In the genomic region with DNA sequence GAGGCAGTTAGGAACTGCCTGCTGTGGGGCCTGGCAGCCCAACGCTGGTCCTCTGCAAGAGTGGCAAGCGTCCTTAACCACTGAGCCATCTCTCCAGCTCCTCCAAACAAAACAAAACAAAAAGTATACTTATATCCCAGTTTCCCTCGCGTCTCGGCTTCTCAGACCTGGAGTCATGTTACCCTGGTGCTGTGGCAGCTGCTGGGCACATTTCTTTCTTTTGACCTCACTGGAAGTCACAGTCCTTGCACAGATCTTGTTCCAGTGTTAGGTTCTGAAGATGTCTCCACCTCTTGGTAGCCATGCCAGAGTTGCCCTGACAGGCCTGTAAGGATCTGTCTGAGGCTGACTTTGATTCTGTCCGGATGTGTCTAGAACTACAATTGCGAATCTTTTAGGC, we compare ENCODE assay signal across 23 mouse cellular contexts. TPM values are rescaled to one million over a fixed set of nuclear protein-coding genes. Genes with fewer than 3 reads are reported as not detected.
A peak's percentile ranks its signal among the peaks of the same experiment; 100 is the strongest.
DNase-seq lines count a peak whose midpoint lies in the region; ATAC-seq and TF ChIP-seq lines count a peak whose summit lies in the region.
"Had no signal": no experiment of that assay in that cellular context is flagged by ENCODE, and none has a peak within 500 bp of the region (broad histone marks: within the 10 kb centered on the region; RNA-seq: fewer than 3 reads in every experiment).

No protein-coding gene starts in this region.

- no peak overlapping the region for H3K27ac ChIP-seq in kidney, postnatal 0 days
- H3K27ac ChIP-seq in kidney, embryonic 15.5 days, result no peak overlapping the region
- peak overlapping the region; percentile 95 for H3K27ac ChIP-seq in liver, embryonic 12.5 days
- peak overlapping the region; percentile 98 for H3K27ac ChIP-seq in liver, embryonic 15.5 days (replicated peaks)
- no peak overlapping the region for H3K27ac ChIP-seq in intestine, postnatal 0 days (ENCODE audit: low read depth, low read length)
- H3K27ac ChIP-seq: embryonic facial prominence, embryonic 10.5 days; forebrain, embryonic 15.5 days; heart, embryonic 13.5 days had no signal

- TF ChIP-seq CTCF in kidney, postnatal 0 days (IDR thresholded peaks at IDR 0.05; ENCODE audit: low read depth), result no peak
- TF ChIP-seq CTCF in intestine, postnatal 0 days (IDR thresholded peaks at IDR 0.05; ENCODE audit: low read depth), result no peak

- no peak overlapping the region for H3K4me2 ChIP-seq in kidney, postnatal 0 days (ENCODE audit: low read length)
- H3K4me2 ChIP-seq in kidney, embryonic 15.5 days, result no peak overlapping the region
- peak overlapping the region; percentile 84 for H3K4me2 ChIP-seq in liver, embryonic 12.5 days
- H3K4me2 ChIP-seq in liver, embryonic 15.5 days, result peak overlapping the region; percentile 80
- H3K4me2 ChIP-seq in intestine, postnatal 0 days (replicated peaks; ENCODE audit: low read depth), result no peak overlapping the region
- H3K4me2 ChIP-seq: forebrain, embryonic 15.5 days; heart, embryonic 13.5 days had no signal

- ATAC-seq in kidney, postnatal 0 days (replicated peaks; ENCODE audit: low FRiP score, low read depth), result no peak
- no peak for ATAC-seq in kidney, embryonic 15.5 days (replicated peaks; ENCODE audit: low FRiP score)
- no peak for ATAC-seq in liver, embryonic 12.5 days
- no peak for ATAC-seq in liver, embryonic 15.5 days (ENCODE audit: insufficient read depth)
- ATAC-seq in intestine, postnatal 0 days, result no peak
- ATAC-seq: CD4-positive, CD25-positive, alpha-beta regulatory T cell, adult 4 months; forebrain, embryonic 15.5 days; hindbrain, embryonic 16.5 days had no signal

- DNase-seq in kidney, postnatal 0 days (ENCODE audit: low spot score), result peak; percentile 44
- no peak for DNase-seq in layer of hippocampus, postnatal 25 days (ENCODE audit: extremely low spot score in 1 of 2, low spot score in 1 of 2)
- DNase-seq in left cerebral cortex, postnatal 10 days (ENCODE audit: extremely low spot score in 1 of 2, low spot score in 2 of 2), result no peak
- DNase-seq: adrenal gland, adult 8-10 months; adrenal gland, postnatal 36 days; cerebellum, adult 2 months; cerebellum, postnatal 10 days; gastrocnemius, postnatal 36 days; heart, adult 11 months; heart, postnatal 36 days had no signal

- WGBS in kidney, postnatal 0 days, result 48% methylated on average over 7 of the region's 7 CpGs
- WGBS in kidney, embryonic 15.5 days, result 48% methylated on average over 7 of the region's 7 CpGs
- 88% methylated on average over 7 of the region's 7 CpGs for WGBS in liver, embryonic 12.5 days (ENCODE audit: insufficient replicate concordance)
- 90% methylated on average over 7 of the region's 7 CpGs for WGBS in liver, embryonic 15.5 days (ENCODE audit: insufficient replicate concordance)
- WGBS in intestine, postnatal 0 days, result 86% methylated on average over 7 of the region's 7 CpGs

- H3K9me3 ChIP-seq in kidney, postnatal 0 days (replicated peaks; ENCODE audit: low read length), result no peaks in the 10 kb centered on the region
- H3K9me3 ChIP-seq in kidney, embryonic 15.5 days (replicated peaks), result no peaks in the 10 kb centered on the region
- no peaks in the 10 kb centered on the region for H3K9me3 ChIP-seq in liver, embryonic 12.5 days (replicated peaks)
- no peaks in the 10 kb centered on the region for H3K9me3 ChIP-seq in liver, embryonic 15.5 days (replicated peaks)
- H3K9me3 ChIP-seq in intestine, postnatal 0 days (ENCODE audit: control insufficient read depth), result no peaks in the 10 kb centered on the region
- H3K9me3 ChIP-seq: embryonic facial prominence, embryonic 10.5 days; forebrain, embryonic 15.5 days; G1E; heart, embryonic 13.5 days had no signal

- no peaks in the 10 kb centered on the region for H3K27me3 ChIP-seq in kidney, postnatal 0 days (ENCODE audit: insufficient read depth, low read length)
- no peaks in the 10 kb centered on the region for H3K27me3 ChIP-seq in kidney, embryonic 15.5 days
- H3K27me3 ChIP-seq in liver, embryonic 12.5 days (replicated peaks), result no peaks in the 10 kb centered on the region
- H3K27me3 ChIP-seq in liver, embryonic 15.5 days, result no peaks in the 10 kb centered on the region
- no peaks in the 10 kb centered on the region for H3K27me3 ChIP-seq in intestine, postnatal 0 days (replicated peaks; ENCODE audit: control insufficient read depth, insufficient read depth, low read length)
- H3K27me3 ChIP-seq: forebrain, embryonic 15.5 days had no signal

- H3K9ac ChIP-seq in kidney, postnatal 0 days (ENCODE audit: low read depth, low read length), result no peak overlapping the region
- no peak overlapping the region for H3K9ac ChIP-seq in kidney, embryonic 15.5 days
- H3K9ac ChIP-seq in liver, embryonic 12.5 days, result peak overlapping the region; percentile 91
- peak overlapping the region; percentile 79; the same call in 1 of the 2 replicates for H3K9ac ChIP-seq in liver, embryonic 15.5 days
- no peak overlapping the region for H3K9ac ChIP-seq in intestine, postnatal 0 days (ENCODE audit: low read depth, low read length)
- H3K9ac ChIP-seq: forebrain, embryonic 15.5 days; heart, embryonic 13.5 days had no signal

- no peak overlapping the region for H3K4me3 ChIP-seq in kidney, postnatal 0 days (replicated peaks; ENCODE audit: low read depth, low read length)
- no peak overlapping the region for H3K4me3 ChIP-seq in kidney, embryonic 15.5 days (replicated peaks)
- H3K4me3 ChIP-seq in liver, embryonic 12.5 days, result peak overlapping the region; percentile 81
- H3K4me3 ChIP-seq in liver, embryonic 15.5 days (replicated peaks), result peak overlapping the region; percentile 70
- H3K4me3 ChIP-seq in intestine, postnatal 0 days (ENCODE audit: low read depth, low read length), result no peak overlapping the region
- H3K4me3 ChIP-seq: embryonic facial prominence, embryonic 10.5 days; forebrain, embryonic 15.5 days; heart, embryonic 13.5 days had no signal

- H3K4me1 ChIP-seq in kidney, postnatal 0 days (replicated peaks; ENCODE audit: insufficient read depth, low read length), result no peaks in the 10 kb centered on the region
- H3K4me1 ChIP-seq in kidney, embryonic 15.5 days, result peaks cover 20% of the 10 kb centered on the region; the same call in 1 of the 2 replicates
- peaks cover 87% of the 10 kb centered on the region for H3K4me1 ChIP-seq in liver, embryonic 12.5 days
- H3K4me1 ChIP-seq in liver, embryonic 15.5 days (replicated peaks), result peaks cover 82% of the 10 kb centered on the region
- no peaks in the 10 kb centered on the region for H3K4me1 ChIP-seq in intestine, postnatal 0 days (replicated peaks; ENCODE audit: control insufficient read depth, insufficient read depth, low read length)
- H3K4me1 ChIP-seq: forebrain, embryonic 15.5 days had no signal

- H3K36me3 ChIP-seq in kidney, postnatal 0 days (ENCODE audit: insufficient read depth, low read length), result no peaks in the 10 kb centered on the region
- no peaks in the 10 kb centered on the region for H3K36me3 ChIP-seq in kidney, embryonic 15.5 days
- H3K36me3 ChIP-seq in liver, embryonic 12.5 days, result peaks cover 80% of the 10 kb centered on the region
- peaks cover 75% of the 10 kb centered on the region for H3K36me3 ChIP-seq in liver, embryonic 15.5 days (replicated peaks)
- H3K36me3 ChIP-seq in intestine, postnatal 0 days (ENCODE audit: control insufficient read depth, insufficient read depth), result no peaks in the 10 kb centered on the region
- H3K36me3 ChIP-seq: embryonic facial prominence, embryonic 10.5 days; forebrain, embryonic 15.5 days; heart, embryonic 13.5 days had no signal

- intact Hi-C loops in left cerebral cortex, postnatal 10 days (cut with DNase I), result no loop called here

RNA-seq across cellular contexts. Expression of gene 6030468B19Rik, which starts 4.2 kb away (rescaled TPM):
- not detected in 2 replicates for polyA plus RNA-seq in kidney, postnatal 0 days (2015; fragmentation: Nextera tagmentation; extraction: Ambion mirVana)
- polyA plus RNA-seq in kidney, embryonic 15.5 days (2015; fragmentation: Nextera tagmentation; extraction: Ambion mirVana), result 0.36 and 1.7 TPM in 2 replicates
- 97.6 and 97.7 TPM in 2 replicates for polyA plus RNA-seq in liver, embryonic 12.5 days (2016; fragmentation: Nextera tagmentation; extraction: Ambion mirVana)
- polyA plus RNA-seq in liver, embryonic 15.5 days (2015; fragmentation: Nextera tagmentation; extraction: Ambion mirVana), result 90.0 and 95.8 TPM in 2 replicates
- not detected in 2 replicates for polyA plus RNA-seq in intestine, postnatal 0 days (2015; fragmentation: Nextera tagmentation; extraction: Ambion mirVana)
- under 1 TPM in 1 of 2 experiments, not detected in 1; 0.35 TPM for total RNA-seq in layer of hippocampus, postnatal 25 days (2021)
- not detected for total RNA-seq in left cerebral cortex, postnatal 10 days (2021)
- total RNA-seq: adrenal gland, adult 8-10 months; adrenal gland, postnatal 36 days; gastrocnemius, postnatal 36 days; heart, postnatal 36 days had no signal
- polyA plus RNA-seq: cerebellum, adult 2 months; embryonic facial prominence, embryonic 14.5 days; forebrain, embryonic 15.5 days; heart, postnatal 0 days; hindbrain, embryonic 11.5 days; hindbrain, embryonic 16.5 days had no signal

RNA-seq across cellular contexts. Expression of gene Gm20708, which starts 7.8 kb away (rescaled TPM):
- 0.19 and 0.21 TPM in 2 replicates for polyA plus RNA-seq in kidney, postnatal 0 days (2015; fragmentation: Nextera tagmentation; extraction: Ambion mirVana)
- polyA plus RNA-seq in kidney, embryonic 15.5 days (2015; fragmentation: Nextera tagmentation; extraction: Ambion mirVana), result 0.54 and 0.91 TPM in 2 replicates
- polyA plus RNA-seq in liver, embryonic 12.5 days (2016; fragmentation: Nextera tagmentation; extraction: Ambion mirVana), result 0.23 and 0.27 TPM in 2 replicates
- polyA plus RNA-seq in liver, embryonic 15.5 days (2015; fragmentation: Nextera tagmentation; extraction: Ambion mirVana), result 0.28 and 0.45 TPM in 2 replicates
- polyA plus RNA-seq in intestine, postnatal 0 days (2015; fragmentation: Nextera tagmentation; extraction: Ambion mirVana), result 0.29 and 0.37 TPM in 2 replicates
- total RNA-seq in layer of hippocampus, postnatal 25 days (2021), result 1 to 10 TPM; 1.9 to 3.2 TPM
- 1 to 10 TPM; 3.1 to 4.3 TPM for total RNA-seq in left cerebral cortex, postnatal 10 days (2021)

RNA-seq across cellular contexts. Expression of gene Syngr2, which starts 7.8 kb away (rescaled TPM):
- 107 and 115 TPM in 2 replicates for polyA plus RNA-seq in kidney, postnatal 0 days (2015; fragmentation: Nextera tagmentation; extraction: Ambion mirVana)
- polyA plus RNA-seq in kidney, embryonic 15.5 days (2015; fragmentation: Nextera tagmentation; extraction: Ambion mirVana), result 78.0 and 80.5 TPM in 2 replicates
- polyA plus RNA-seq in liver, embryonic 12.5 days (2016; fragmentation: Nextera tagmentation; extraction: Ambion mirVana), result 61.5 and 66.4 TPM in 2 replicates
- 49.2 and 54.7 TPM in 2 replicates for polyA plus RNA-seq in liver, embryonic 15.5 days (2015; fragmentation: Nextera tagmentation; extraction: Ambion mirVana)
- polyA plus RNA-seq in intestine, postnatal 0 days (2015; fragmentation: Nextera tagmentation; extraction: Ambion mirVana), result 116 and 129 TPM in 2 replicates
- total RNA-seq in layer of hippocampus, postnatal 25 days (2021), result 10 to 100 TPM; 10.8 to 11.1 TPM
- total RNA-seq in left cerebral cortex, postnatal 10 days (2021), result 10 to 100 TPM in 1 of 2 experiments, 1 to 10 TPM in 1; 7.5 to 10.9 TPM

RNA-seq across cellular contexts. Expression of gene Tmc6, which starts 19.7 kb away (rescaled TPM):
- polyA plus RNA-seq in kidney, postnatal 0 days (2015; fragmentation: Nextera tagmentation; extraction: Ambion mirVana), result 38.8 and 39.2 TPM in 2 replicates
- 36.2 and 37.5 TPM in 2 replicates for polyA plus RNA-seq in kidney, embryonic 15.5 days (2015; fragmentation: Nextera tagmentation; extraction: Ambion mirVana)
- 55.5 and 58.2 TPM in 2 replicates for polyA plus RNA-seq in liver, embryonic 12.5 days (2016; fragmentation: Nextera tagmentation; extraction: Ambion mirVana)
- 51.0 and 57.8 TPM in 2 replicates for polyA plus RNA-seq in liver, embryonic 15.5 days (2015; fragmentation: Nextera tagmentation; extraction: Ambion mirVana)
- polyA plus RNA-seq in intestine, postnatal 0 days (2015; fragmentation: Nextera tagmentation; extraction: Ambion mirVana), result 23.8 and 26.3 TPM in 2 replicates
- 1 to 10 TPM; 5.3 to 5.5 TPM for total RNA-seq in layer of hippocampus, postnatal 25 days (2021)
- total RNA-seq in left cerebral cortex, postnatal 10 days (2021), result 1 to 10 TPM; 4.7 to 4.8 TPM

RNA-seq across cellular contexts. Expression of gene Tmc8, which starts 19.8 kb away (rescaled TPM):
- polyA plus RNA-seq in kidney, postnatal 0 days (2015; fragmentation: Nextera tagmentation; extraction: Ambion mirVana), result 2.3 and 3.6 TPM in 2 replicates
- polyA plus RNA-seq in kidney, embryonic 15.5 days (2015; fragmentation: Nextera tagmentation; extraction: Ambion mirVana), result 2.7 and 3.6 TPM in 2 replicates
- polyA plus RNA-seq in liver, embryonic 12.5 days (2016; fragmentation: Nextera tagmentation; extraction: Ambion mirVana), result 19.8 and 21.6 TPM in 2 replicates
- polyA plus RNA-seq in liver, embryonic 15.5 days (2015; fragmentation: Nextera tagmentation; extraction: Ambion mirVana), result 15.0 and 20.4 TPM in 2 replicates
- polyA plus RNA-seq in intestine, postnatal 0 days (2015; fragmentation: Nextera tagmentation; extraction: Ambion mirVana), result 18.2 TPM in 2 replicates
- under 1 TPM; 0.35 to 0.89 TPM for total RNA-seq in layer of hippocampus, postnatal 25 days (2021)
- 1 to 10 TPM in 1 of 2 experiments, under 1 TPM in 1; 0.79 to 1.5 TPM for total RNA-seq in left cerebral cortex, postnatal 10 days (2021)

Comparison
In these comparisons a context has a peak if more than half of its experiments do, and no peak if none do; other contexts are left out.
1. H3K27ac ChIP-seq: peak in liver, embryonic 12.5 days (single experiment) and liver, embryonic 15.5 days (single experiment); none in kidney, postnatal 0 days (single experiment), kidney, embryonic 15.5 days (single experiment) and intestine, postnatal 0 days (single experiment).
2. H3K4me2 ChIP-seq: peak in liver, embryonic 12.5 days (single experiment) and liver, embryonic 15.5 days (single experiment); none in kidney, postnatal 0 days (single experiment), kidney, embryonic 15.5 days (single experiment) and intestine, postnatal 0 days (single experiment).
3. H3K4me3 ChIP-seq: peak in liver, embryonic 12.5 days (single experiment) and liver, embryonic 15.5 days (single experiment); none in kidney, postnatal 0 days (single experiment), kidney, embryonic 15.5 days (single experiment) and intestine, postnatal 0 days (single experiment).
4. H3K9ac ChIP-seq: peak in liver, embryonic 12.5 days (single experiment) and liver, embryonic 15.5 days (single experiment); none in kidney, postnatal 0 days (single experiment), kidney, embryonic 15.5 days (single experiment) and intestine, postnatal 0 days (single experiment).
5. RNA of gene 6030468B19Rik, which starts 4.2 kb away (polyA plus RNA-seq): 97.6 to 97.7 TPM in liver, embryonic 12.5 days and 90.0 to 95.8 TPM in liver, embryonic 15.5 days; 0.36 to 1.7 TPM in kidney, embryonic 15.5 days, not detected in kidney, postnatal 0 days and not detected in intestine, postnatal 0 days; every median in the first group is over 10 times any median in the second.